Mouse (Mus musculus) heart, embryonic 13.5 days (tissue): ENCODE measurements around the gene Oxa1l. TPM values are rescaled to one million over a fixed set of nuclear protein-coding genes. Genes with fewer than 3 reads are reported as not detected.

Experiments
- ATAC-seq: fragments of 200-750 bp; cut with Nextera tagmentation; 2 replicates; pipeline ENCODE4 v1.8.0; 2017; ENCODE audit warnings: moderate TSS enrichment; ENCODE audit not compliant: insufficient number of reproducible peaks, low FRiP score, low TSS enrichment; ENCODE audit errors: extremely low read depth
- H3K27ac ChIP-seq: fragments of 300-500 bp; sonication (generic); replicated peaks from 2 replicates; pipeline ENCODE4 v1.5.1; 2015; ENCODE audit warnings: moderate library complexity, mild to moderate bottlenecking, inconsistent platforms
- H3K27me3 ChIP-seq: fragments of 300-500 bp; sonication (generic); replicated peaks from 2 replicates; pipeline ENCODE4 v1.6.1; 2015; ENCODE audit warnings: mild to moderate bottlenecking, inconsistent platforms
- H3K36me3 ChIP-seq: fragments of 300-500 bp; sonication (generic); 2 replicates; pipeline ENCODE4 v1.6.1; 2015; ENCODE audit warnings: mild to moderate bottlenecking, inconsistent platforms
- H3K4me1 ChIP-seq: fragments of 300-500 bp; sonication (generic); 2 replicates; pipeline ENCODE4 v1.6.1; 2015; ENCODE audit warnings: inconsistent platforms
- H3K4me2 ChIP-seq: fragments of 300-500 bp; sonication (generic); 2 replicates; pipeline ENCODE4 v1.6.1; 2015; ENCODE audit warnings: inconsistent platforms, mild to moderate bottlenecking, moderate library complexity
- H3K4me3 ChIP-seq: fragments of 300-500 bp; sonication (generic); 2 replicates; pipeline ENCODE4 v1.5.1; 2015; ENCODE audit warnings: moderate library complexity, mild to moderate bottlenecking, inconsistent platforms
- H3K9ac ChIP-seq: fragments of 300-500 bp; sonication (generic); 2 replicates; pipeline ENCODE4 v1.6.1; 2015; ENCODE audit warnings: inconsistent platforms, mild to moderate bottlenecking, moderate library complexity
- H3K9me3 ChIP-seq: fragments of 300-500 bp; sonication (generic); 2 replicates; pipeline ENCODE4 v1.6.1; 2016; ENCODE audit warnings: inconsistent platforms
- WGBS: fragments of 180-500 bp; shearing (Covaris S2); methylation state at CpG from one replicate; pipeline ENCODE4 v1.1.7; 2015; ENCODE audit warnings: mixed read lengths; 5-methylcytosine and 5-hydroxymethylcytosine counted together
- polyA plus RNA-seq: library from polyadenylated mRNA; unstranded; fragments of >200 nt; fragmentation: Nextera tagmentation; extraction: Ambion mirVana; gene quantifications from 2 replicates; pipeline ENCODE4 v1.2.1, GENCODE M21; 2015

The Oxa1l gene
- 49.4 and 56.6 TPM in 2 replicates for polyA plus RNA-seq

- peak within 1 kb of the TSS; percentile 84 for H3K4me2 ChIP-seq
- ATAC-seq: peak; percentile 79
- peak within 1 kb of the TSS; percentile 88 for H3K4me3 ChIP-seq
- no peaks in the 10 kb centered on the region for H3K9me3 ChIP-seq
- under 1% methylated on average over 48 of the region's 48 CpGs for WGBS
- H3K27ac ChIP-seq: peak within 1 kb of the TSS; percentile 87
- peaks cover 31% of the 10 kb centered on the region for H3K36me3 ChIP-seq
- H3K9ac ChIP-seq: peak within 1 kb of the TSS; percentile 96
- H3K4me1 ChIP-seq: peaks cover 17% of the 10 kb centered on the region
- no peaks in the 10 kb centered on the region for H3K27me3 ChIP-seq
These were observed at the start of gene Oxa1l for GRCm38 (mm10) chr14:54360577-54361340. Oxa1l (plus strand) TSS chr14:54360834.

GRCm38 (mm10) chr14:54311763-54312162 lies 48.9 kb upstream of the Oxa1l start:
- no peak overlapping the region for H3K4me2 ChIP-seq
- no peaks in the 10 kb centered on the region for H3K36me3 ChIP-seq
- H3K4me3 ChIP-seq: no peak overlapping the region
- H3K9me3 ChIP-seq: no peaks in the 10 kb centered on the region
- 35% methylated on average over 3 of the region's 3 CpGs for WGBS
- peaks cover 10% of the 10 kb centered on the region; the same call in 1 of the 2 replicates for H3K27me3 ChIP-seq
- no peak overlapping the region for H3K27ac ChIP-seq
- H3K4me1 ChIP-seq: no peaks in the 10 kb centered on the region
- no peak for ATAC-seq
- no peak overlapping the region for H3K9ac ChIP-seq

- peaks cover 8% of the 10 kb centered on the region for H3K9me3 ChIP-seq
- peaks cover 3% of the 10 kb centered on the region; the same call in 1 of the 2 replicates for H3K4me1 ChIP-seq
- no peak overlapping the region for H3K4me3 ChIP-seq
- 53% methylated on average over 18 of the region's 18 CpGs for WGBS
- no peaks in the 10 kb centered on the region for H3K27me3 ChIP-seq
- no peak overlapping the region for H3K9ac ChIP-seq
- ATAC-seq: no peak
- H3K27ac ChIP-seq: no peak overlapping the region
- 0 out of 2 replicates have a peak overlapping the region, but pooled peaks have one; percentile 2 for H3K4me2 ChIP-seq
- no peaks in the 10 kb centered on the region for H3K36me3 ChIP-seq
These were observed 38.9 kb upstream of the Oxa1l start for GRCm38 (mm10) chr14:54321556-54322376.

- H3K9ac ChIP-seq: no peak overlapping the region
- no peaks in the 10 kb centered on the region for H3K27me3 ChIP-seq
- H3K27ac ChIP-seq: no peak overlapping the region
- H3K4me1 ChIP-seq: peaks cover 3% of the 10 kb centered on the region; the same call in 1 of the 2 replicates
- H3K4me3 ChIP-seq: no peak overlapping the region
- no peak overlapping the region for H3K4me2 ChIP-seq
- ATAC-seq: no peak
- peaks cover 8% of the 10 kb centered on the region for H3K9me3 ChIP-seq
- 62% methylated on average over 5 of the region's 5 CpGs for WGBS
- H3K36me3 ChIP-seq: no peaks in the 10 kb centered on the region
These were observed 36.1 kb upstream of the Oxa1l start for GRCm38 (mm10) chr14:54324486-54324885.

- WGBS: 75% methylated on average over 2 of the region's 2 CpGs
- no peaks in the 10 kb centered on the region for H3K27me3 ChIP-seq
These were observed 32.1 kb upstream of the Oxa1l start for GRCm38 (mm10) chr14:54328548-54328947.

GRCm38 (mm10) chr14:54329201-54329600 lies 31.4 kb upstream of the Oxa1l start:
- H3K27me3 ChIP-seq: no peaks in the 10 kb centered on the region
- WGBS: 38% methylated on average over 9 of the region's 9 CpGs
- no peak for ATAC-seq

More at GRCm38 (mm10) chr14:54328548-54328947, 32.1 kb upstream of the Oxa1l start:
- Histone ChIP-seq H3K4me3 (no peak overlapping the region), H3K36me3 (no peaks in the 10 kb centered on the region), H3K4me1 (peaks cover 16% of the 10 kb centered on the region), H3K27ac (no peak overlapping the region), H3K4me2 (no peak overlapping the region), H3K9me3 (no peaks in the 10 kb centered on the region), H3K9ac (no peak overlapping the region)
- no peak for ATAC-seq

GRCm38 (mm10) chr14:54331178-54331577 lies 29.5 kb upstream of the Oxa1l start:
- no peaks in the 10 kb centered on the region for H3K27me3 ChIP-seq
- H3K9ac ChIP-seq: no peak overlapping the region
- H3K9me3 ChIP-seq: no peaks in the 10 kb centered on the region
- no peak overlapping the region for H3K27ac ChIP-seq
- WGBS: 92% methylated on average over 1 of the region's 1 CpGs
- peaks cover 28% of the 10 kb centered on the region for H3K4me1 ChIP-seq
- H3K36me3 ChIP-seq: no peaks in the 10 kb centered on the region
- H3K4me2 ChIP-seq: no peak overlapping the region
- no peak for ATAC-seq
- no peak overlapping the region for H3K4me3 ChIP-seq

More at GRCm38 (mm10) chr14:54329201-54329600, 31.4 kb upstream of the Oxa1l start:
- Histone ChIP-seq H3K9ac (no peak overlapping the region), H3K4me2 (no peak overlapping the region), H3K9me3 (no peaks in the 10 kb centered on the region), H3K4me3 (no peak overlapping the region), H3K27ac (no peak overlapping the region), H3K4me1 (peaks cover 22% of the 10 kb centered on the region), H3K36me3 (no peaks in the 10 kb centered on the region)

GRCm38 (mm10) chr14:54332176-54333074 lies 28.2 kb upstream of the Oxa1l start:
- peaks cover 29% of the 10 kb centered on the region for H3K4me1 ChIP-seq
- no peak for ATAC-seq
- no peaks in the 10 kb centered on the region for H3K36me3 ChIP-seq
- peak overlapping the region; percentile 75 for H3K27ac ChIP-seq
- H3K4me2 ChIP-seq: no peak overlapping the region
- no peak overlapping the region for H3K4me3 ChIP-seq
- WGBS: 74% methylated on average over 5 of the region's 5 CpGs
- H3K9ac ChIP-seq: no peak overlapping the region
- H3K27me3 ChIP-seq: no peaks in the 10 kb centered on the region
- no peaks in the 10 kb centered on the region for H3K9me3 ChIP-seq

GRCm38 (mm10) chr14:54333452-54334189 lies 27.0 kb upstream of the Oxa1l start:
- Histone ChIP-seq H3K4me3 (no peak overlapping the region), H3K36me3 (no peaks in the 10 kb centered on the region), H3K27me3 (no peaks in the 10 kb centered on the region), H3K9me3 (no peaks in the 10 kb centered on the region), H3K4me1 (peaks cover 29% of the 10 kb centered on the region), H3K27ac (peak overlapping the region; percentile 75), H3K4me2 (peak overlapping the region; percentile 47), H3K9ac (no peak overlapping the region)
- WGBS: 36% methylated on average over 8 of the region's 8 CpGs
- peak; percentile 42; the same call in 1 of the 2 replicates for ATAC-seq

GRCm38 (mm10) chr14:54340836-54341235 lies 19.8 kb upstream of the Oxa1l start:
- 58% methylated on average over 7 of the region's 7 CpGs for WGBS

More at GRCm38 (mm10) chr14:54340836-54341235, 19.8 kb upstream of the Oxa1l start:
- Histone ChIP-seq H3K4me1 (peaks cover 4% of the 10 kb centered on the region; the same call in 1 of the 2 replicates), H3K27me3 (no peaks in the 10 kb centered on the region), H3K9me3 (no peaks in the 10 kb centered on the region), H3K27ac (no peak overlapping the region), H3K9ac (no peak overlapping the region), H3K4me3 (no peak overlapping the region), H3K36me3 (no peaks in the 10 kb centered on the region), H3K4me2 (no peak overlapping the region)
- ATAC-seq: no peak
